Mouse (Mus musculus) embryonic facial prominence, embryonic 11.5 days (tissue): ENCODE data around the gene Epyc. TPM values are rescaled to one million over a fixed set of nuclear protein-coding genes. Genes with fewer than 3 reads are reported as not detected.

Source experiments
- polyA plus RNA-seq: library from polyadenylated mRNA; unstranded; fragments of >200 nt; fragmentation: Nextera tagmentation; extraction: Ambion mirVana; gene quantifications from 2 replicates; pipeline ENCODE4 v1.2.1, GENCODE M21; 2014

The Epyc gene
- polyA plus RNA-seq, 1 experiment from 2014 or later, result 2.0 TPM

Other genes with a start within 250 kb of the Epyc start
- gene Dcn, start 164.5 kb upstream of the Epyc start, polyA plus RNA-seq, result 17.9 and 20.7 TPM in 2 replicates
- 106 and 116 TPM in 2 replicates for gene Lum, start 78.9 kb upstream of the Epyc start, polyA plus RNA-seq
- 1.3 and 3.2 TPM in 2 replicates for gene Kera, start 37.2 kb upstream of the Epyc start, polyA plus RNA-seq
- not detected in 2 replicates for gene Ccer1, start 49.0 kb downstream of the Epyc start, polyA plus RNA-seq
- gene C030005K15Rik, start 82.7 kb downstream of the Epyc start, polyA plus RNA-seq, result not detected in 2 replicates